Mouse (Mus musculus) midbrain, embryonic 10.5 days (tissue): ENCODE measurements around the gene Xylt1. TPM values are rescaled to one million over a fixed set of nuclear protein-coding genes. Genes with fewer than 3 reads are reported as not detected.

Experiments
- DNase-seq: peaks from one replicate; pipeline ENCODE4 v3.0.0-alpha.2; 2017; ENCODE audit warnings: low spot score
- H3K27ac ChIP-seq: fragments of 300-500 bp; sonication (generic); replicated peaks from 2 replicates; pipeline ENCODE4 v1.5.1; 2016; ENCODE audit warnings: mild to moderate bottlenecking
- H3K27me3 ChIP-seq: fragments of 300-500 bp; sonication (generic); 2 replicates; pipeline ENCODE4 v1.6.1; 2016; ENCODE audit warnings: low read depth, mild to moderate bottlenecking; ENCODE audit not compliant: poor library complexity, severe bottlenecking
- H3K36me3 ChIP-seq: fragments of 300-500 bp; sonication (generic); 2 replicates; pipeline ENCODE4 v1.6.1; 2016; ENCODE audit warnings: mild to moderate bottlenecking, moderate library complexity
- H3K4me1 ChIP-seq: fragments of 300-500 bp; sonication (generic); 2 replicates; pipeline ENCODE4 v1.6.1; 2016
- H3K4me3 ChIP-seq: fragments of 300-500 bp; sonication (generic); 2 replicates; pipeline ENCODE4 v1.5.1; 2016; ENCODE audit warnings: mild to moderate bottlenecking, moderate library complexity
- H3K9me3 ChIP-seq: fragments of 300-500 bp; sonication (generic); replicated peaks from 2 replicates; pipeline ENCODE4 v1.6.1; 2016; ENCODE audit warnings: mild to moderate bottlenecking
- WGBS: fragments of 180-500 bp; shearing (Covaris S2); methylation state at CpG from one replicate; pipeline ENCODE4 v1.1.7; 2016; 5-methylcytosine and 5-hydroxymethylcytosine counted together
- polyA plus RNA-seq: library from polyadenylated mRNA; unstranded; fragments of >200 nt; fragmentation: Nextera tagmentation; extraction: Ambion mirVana; gene quantifications from 2 replicates; pipeline ENCODE4 v1.2.1, GENCODE M21; 2016

Gene Xylt1
- polyA plus RNA-seq, 1 experiment from 2014 or later: 1.0 TPM

GRCm38 (mm10) chr7:117544126-117544525 lies 163.3 kb downstream of the Xylt1 start:
- H3K9me3 ChIP-seq: no peaks in the 10 kb centered on the region
- no peak overlapping the region for H3K27ac ChIP-seq
- no peak overlapping the region for H3K4me3 ChIP-seq
- peaks cover 47% of the 10 kb centered on the region for H3K4me1 ChIP-seq
- no peaks in the 10 kb centered on the region for H3K27me3 ChIP-seq
- no peaks in the 10 kb centered on the region for H3K36me3 ChIP-seq
- no peak for DNase-seq
- 32% methylated on average over 2 of the region's 2 CpGs for WGBS

- Histone ChIP-seq H3K36me3 (no peaks in the 10 kb centered on the region), H3K4me3 (no peak overlapping the region), H3K27ac (0 out of 2 replicates have a peak overlapping the region, but pooled peaks have one; percentile 43), H3K27me3 (no peaks in the 10 kb centered on the region), H3K4me1 (peaks cover 50% of the 10 kb centered on the region), H3K9me3 (no peaks in the 10 kb centered on the region)
- DNase-seq: no peak
- WGBS: 79% methylated on average over 8 of the region's 8 CpGs
These were observed 167.5 kb downstream of the Xylt1 start for GRCm38 (mm10) chr7:117548301-117548700.

GRCm38 (mm10) chr7:117550916-117551549 lies 170.3 kb downstream of the Xylt1 start:
- 81% methylated on average over 16 of the region's 16 CpGs for WGBS
- Histone ChIP-seq H3K4me3 (no peak overlapping the region), H3K27me3 (peaks cover 14% of the 10 kb centered on the region; the same call in 1 of the 2 replicates), H3K36me3 (no peaks in the 10 kb centered on the region), H3K4me1 (peaks cover 49% of the 10 kb centered on the region), H3K9me3 (no peaks in the 10 kb centered on the region), H3K27ac (no peak overlapping the region)
- no peak for DNase-seq

- Histone ChIP-seq H3K27me3 (peaks cover 21% of the 10 kb centered on the region; the same call in 1 of the 2 replicates), H3K4me1 (peaks cover 41% of the 10 kb centered on the region), H3K36me3 (no peaks in the 10 kb centered on the region), H3K4me3 (no peak overlapping the region), H3K27ac (peak overlapping the region; percentile 70), H3K9me3 (no peaks in the 10 kb centered on the region)
- 23% methylated on average over 12 of the region's 12 CpGs for WGBS
- DNase-seq: peak; percentile 63
These were observed 172.4 kb downstream of the Xylt1 start for GRCm38 (mm10) chr7:117553228-117553627.

GRCm38 (mm10) chr7:117555735-117556134 lies 175.0 kb downstream of the Xylt1 start:
- WGBS: 64% methylated on average over 2 of the region's 2 CpGs
- H3K4me1 ChIP-seq: peaks cover 37% of the 10 kb centered on the region
- H3K36me3 ChIP-seq: no peaks in the 10 kb centered on the region
- DNase-seq: no peak
- H3K9me3 ChIP-seq: no peaks in the 10 kb centered on the region
- no peak overlapping the region for H3K4me3 ChIP-seq
- H3K27me3 ChIP-seq: peaks cover 21% of the 10 kb centered on the region; the same call in 1 of the 2 replicates
- no peak overlapping the region for H3K27ac ChIP-seq

- Histone ChIP-seq H3K4me1 (peaks cover 13% of the 10 kb centered on the region), H3K4me3 (no peak overlapping the region), H3K27me3 (peaks cover 33% of the 10 kb centered on the region; the same call in 1 of the 2 replicates), H3K9me3 (no peaks in the 10 kb centered on the region), H3K27ac (no peak overlapping the region), H3K36me3 (no peaks in the 10 kb centered on the region)
- 83% methylated on average over 2 of the region's 2 CpGs for WGBS
- no peak for DNase-seq
These were observed 177.4 kb downstream of the Xylt1 start for GRCm38 (mm10) chr7:117558166-117558565.

GRCm38 (mm10) chr7:117559051-117559450 lies 178.3 kb downstream of the Xylt1 start:
- no peak for DNase-seq
- no peak overlapping the region for H3K4me3 ChIP-seq
- H3K27me3 ChIP-seq: peaks cover 32% of the 10 kb centered on the region; the same call in 1 of the 2 replicates
- no peaks in the 10 kb centered on the region for H3K9me3 ChIP-seq
- peaks cover 8% of the 10 kb centered on the region for H3K4me1 ChIP-seq
- no peak overlapping the region for H3K27ac ChIP-seq
- WGBS: 90% methylated on average over 3 of the region's 3 CpGs
- no peaks in the 10 kb centered on the region for H3K36me3 ChIP-seq

- DNase-seq: peak; percentile 18
- no peaks in the 10 kb centered on the region for H3K36me3 ChIP-seq
- H3K4me3 ChIP-seq: no peak overlapping the region
- no peaks in the 10 kb centered on the region for H3K9me3 ChIP-seq
- peaks cover 27% of the 10 kb centered on the region; the same call in 1 of the 2 replicates for H3K27me3 ChIP-seq
- H3K27ac ChIP-seq: no peak overlapping the region
- 68% methylated on average over 9 of the region's 9 CpGs for WGBS
- H3K4me1 ChIP-seq: peaks cover 11% of the 10 kb centered on the region; the same call in 1 of the 2 replicates
These were observed 183.2 kb downstream of the Xylt1 start for GRCm38 (mm10) chr7:117563939-117564499.

GRCm38 (mm10) chr7:117564627-117565026 lies 183.8 kb downstream of the Xylt1 start:
- Histone ChIP-seq H3K36me3 (no peaks in the 10 kb centered on the region), H3K27me3 (peaks cover 27% of the 10 kb centered on the region; the same call in 1 of the 2 replicates), H3K4me3 (no peak overlapping the region), H3K9me3 (no peaks in the 10 kb centered on the region), H3K4me1 (peaks cover 14% of the 10 kb centered on the region; the same call in 1 of the 2 replicates), H3K27ac (no peak overlapping the region)
- WGBS: 80% methylated on average over 4 of the region's 4 CpGs
- DNase-seq: no peak

- H3K36me3 ChIP-seq: no peaks in the 10 kb centered on the region
- peaks cover 26% of the 10 kb centered on the region; the same call in 1 of the 2 replicates for H3K27me3 ChIP-seq
- no peak overlapping the region for H3K27ac ChIP-seq
- no peak for DNase-seq
- WGBS: 74% methylated on average over 2 of the region's 2 CpGs
- no peaks in the 10 kb centered on the region for H3K9me3 ChIP-seq
- no peak overlapping the region for H3K4me3 ChIP-seq
- H3K4me1 ChIP-seq: peaks cover 14% of the 10 kb centered on the region; the same call in 1 of the 2 replicates
These were observed 185.3 kb downstream of the Xylt1 start for GRCm38 (mm10) chr7:117566115-117566514.

GRCm38 (mm10) chr7:117566833-117567232 lies 186.1 kb downstream of the Xylt1 start:
- Histone ChIP-seq H3K27ac (no peak overlapping the region), H3K27me3 (peaks cover 24% of the 10 kb centered on the region; the same call in 1 of the 2 replicates), H3K4me1 (peaks cover 14% of the 10 kb centered on the region; the same call in 1 of the 2 replicates), H3K36me3 (no peaks in the 10 kb centered on the region), H3K9me3 (no peaks in the 10 kb centered on the region), H3K4me3 (no peak overlapping the region)
- WGBS: 93% methylated on average over 1 of the region's 1 CpGs
- DNase-seq: no peak

- WGBS: 91% methylated on average over 5 of the region's 5 CpGs
- Histone ChIP-seq H3K27ac (no peak overlapping the region), H3K36me3 (no peaks in the 10 kb centered on the region), H3K27me3 (peaks cover 24% of the 10 kb centered on the region; the same call in 1 of the 2 replicates), H3K4me3 (no peak overlapping the region), H3K9me3 (no peaks in the 10 kb centered on the region), H3K4me1 (peaks cover 14% of the 10 kb centered on the region; the same call in 1 of the 2 replicates)
- no peak for DNase-seq
These were observed 186.5 kb downstream of the Xylt1 start for GRCm38 (mm10) chr7:117567252-117567651.
